22 mouse cellular contexts compared by ENCODE assay signal in the genomic region with DNA sequence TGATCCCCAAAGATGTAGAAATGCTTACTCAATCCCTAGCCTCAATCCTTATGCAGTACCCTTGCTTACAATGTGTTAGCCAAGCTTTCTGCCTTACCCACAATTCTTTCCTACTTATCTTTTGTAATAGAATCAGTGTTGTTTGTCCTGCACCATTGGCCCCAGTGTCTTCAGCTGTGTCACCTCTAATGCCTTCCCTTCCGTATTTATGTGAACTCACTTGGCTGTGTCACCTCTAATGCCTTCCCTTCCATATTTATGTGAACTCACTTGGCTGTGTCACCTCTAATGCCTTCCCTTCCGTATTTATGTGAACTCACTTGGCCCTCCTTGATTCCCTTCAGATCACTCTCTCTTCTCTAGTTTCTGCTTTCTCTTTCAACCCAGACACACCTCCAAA. TPM values are rescaled to one million over a fixed set of nuclear protein-coding genes. Genes with fewer than 3 reads are reported as not detected.
DNase-seq lines count a peak whose midpoint lies in the region; ATAC-seq and TF ChIP-seq lines count a peak whose summit lies in the region.
"Had no signal": no experiment of that assay in that cellular context is flagged by ENCODE, and none has a peak within 500 bp of the region (broad histone marks: within the 10 kb centered on the region; RNA-seq: fewer than 3 reads in every experiment).

No protein-coding gene starts in this region.

- no peak for TF ChIP-seq EP300 in CH12.LX (IDR thresholded peaks at IDR 0.05; ENCODE audit: low read length)

- H3K4me1 ChIP-seq in CH12.LX (ENCODE audit: control insufficient read depth in 1 of 2, insufficient read depth in 2 of 2) = peaks cover 0 to 10% of the 10 kb centered on the region in 2 experiments; a peak in 2 of 4 replicates

- no peaks in the 10 kb centered on the region for H3K9me3 ChIP-seq in CH12.LX (replicated peaks; ENCODE audit: low read length)
- H3K9me3 ChIP-seq: embryonic facial prominence, embryonic 10.5 days; embryonic facial prominence, embryonic 12.5 days; forebrain, embryonic 10.5 days; forebrain, embryonic 12.5 days had no signal

- no peak overlapping the region; the same call in 1 of the 2 replicates for H3K9ac ChIP-seq in CH12.LX (ENCODE audit: insufficient read depth, low read depth)
- H3K9ac ChIP-seq: embryonic facial prominence, embryonic 12.5 days; forebrain, embryonic 12.5 days had no signal

- no peak for TF ChIP-seq RAD21 in CH12.LX (IDR thresholded peaks at IDR 0.05; ENCODE audit: low read depth, low read length)

- TF ChIP-seq POLR2A in CH12.LX (IDR thresholded peaks at IDR 0.05; ENCODE audit: low read depth, low read length) = no peak

- peaks cover 12% of the 10 kb centered on the region for H3K27me3 ChIP-seq in CH12.LX (replicated peaks)

- H3K36me3 ChIP-seq in CH12.LX (replicated peaks in 1 of 2; ENCODE audit: control insufficient read depth in 1 of 2, insufficient read depth in 1 of 2, low read length in 1 of 2) = no peaks in the 10 kb centered on the region
- H3K36me3 ChIP-seq: embryonic facial prominence, embryonic 10.5 days; embryonic facial prominence, embryonic 12.5 days; forebrain, embryonic 10.5 days; forebrain, embryonic 12.5 days had no signal

- no peaks in the 10 kb centered on the region for H3K79me2 ChIP-seq in CH12.LX (replicated peaks; ENCODE audit: control insufficient read depth, extremely low read depth, insufficient read depth, poor library complexity, severe bottlenecking)

- H3K4me3 ChIP-seq in CH12.LX (replicated peaks in 1 of 3; ENCODE audit: low read depth in 2 of 3, low read length in 2 of 3, poor library complexity in 1 of 3) = no peak overlapping the region
- H3K4me3 ChIP-seq: embryonic facial prominence, embryonic 10.5 days; embryonic facial prominence, embryonic 12.5 days; forebrain, embryonic 10.5 days; forebrain, embryonic 12.5 days had no signal

- no peak overlapping the region; the same call in 1 of the 2 replicates for H3K4me2 ChIP-seq in CH12.LX (ENCODE audit: insufficient read depth, low read depth, poor library complexity, severe bottlenecking)
- H3K4me2 ChIP-seq: embryonic facial prominence, embryonic 12.5 days; forebrain, embryonic 12.5 days had no signal

- TF ChIP-seq CTCF in CH12.LX (conservative IDR thresholded peaks at IDR 0.05 in 1 of 2, IDR thresholded peaks at IDR 0.05 in 1 of 2; ENCODE audit: low read depth in 2 of 2, low read length in 2 of 2) = no peak

- no peak overlapping the region for H3K27ac ChIP-seq in CH12.LX (ENCODE audit: insufficient read depth, low read depth)
- H3K27ac ChIP-seq: embryonic facial prominence, embryonic 10.5 days; embryonic facial prominence, embryonic 12.5 days; forebrain, embryonic 10.5 days; forebrain, embryonic 12.5 days had no signal

- in situ Hi-C loops in CH12.LX (cut with MboI; ENCODE audit: low pct_ligation_motif_present, low pct_unique_long_range_greater_than_20kb, low sequenced_read_pairs) = loop anchor here (25.0 kb wide), 2 partner anchors 424 to 599 kb away; a partner anchor contains a TSS

- DNase-seq in 416B (ENCODE audit: low read depth) (peak; percentile 1), CH12.LX (ENCODE audit: extremely low read depth) (no peak), R1 (ENCODE audit: low read depth, low spot score) (peak; percentile 19)
- DNase-seq: adrenal gland, adult 8-10 months; adrenal gland, postnatal 14 days; adrenal gland, postnatal 36 days; B cell, adult 2 months; cerebellum, adult 11-12 months; cerebellum, adult 2 months; cerebellum, adult 9-10 months; cerebellum, postnatal 10 days; cerebellum, postnatal 25 days had no signal

- dilution Hi-C loops in CH12.LX (cut with MboI; ENCODE audit: extremely low pct_ligation_motif_present, extremely low pct_unique_long_range_greater_than_20kb, low sequenced_read_pairs) = no loop called here

- ATAC-seq in megakaryocyte progenitor cell, adult 5-6 weeks (replicated peaks; ENCODE audit: poor library complexity) = no peak
- no peak for ATAC-seq in activated CD4-positive, CD25-positive, alpha-beta regulatory T cell, adult 4 months
- ATAC-seq: CD4-positive, CD25-positive, alpha-beta regulatory T cell, adult 4 months; forebrain, embryonic 14.5 days; forebrain, embryonic 16.5 days; Patski had no signal

TF ChIP-seq in CH12.LX, 34 proteins besides CTCF, POLR2A, EP300 and RAD21:
- TF ChIP-seq HCFC1 (IDR thresholded peaks at IDR 0.05; ENCODE audit: low read depth, low read length) (peak; percentile 73), USF2 (conservative IDR thresholded peaks at IDR 0.05; ENCODE audit: low read depth, low read length) (no peak), TBP (conservative IDR thresholded peaks at IDR 0.05; ENCODE audit: low read depth, low read length) (peak; percentile 89), KAT2A (IDR thresholded peaks at IDR 0.05; ENCODE audit: insufficient replicate concordance, low read length) (no peak)

RNA-seq across cellular contexts. Expression of a gene that starts 4.1 kb away (rescaled TPM):
- total RNA-seq in CH12.LX (2012; rRNA removed) = 0.50 and 0.93 TPM in 2 replicates
- 0.54 and 0.65 TPM in 2 replicates for total RNA-seq in CH12.LX (2014; rRNA removed)
- polyA plus RNA-seq in CH12.LX (2012; ENCODE audit: insufficient read length, low read depth) = 0.60 TPM in 2 replicates
- not detected in 2 replicates for total RNA-seq in megakaryocyte progenitor cell, adult 5-6 weeks (2015)
- total RNA-seq in megakaryocyte progenitor cell, adult 5-6 weeks (2017) = not detected in 2 replicates
- 1 to 10 TPM in 1 of 2 experiments, under 1 TPM in 1; 0.63 to 1.1 TPM for polyA plus RNA-seq in activated CD4-positive, CD25-positive, alpha-beta regulatory T cell, adult 4 months (2017; shearing (Covaris generic))
